Mouse (Mus musculus): ENCODE measurements around the gene Prim2. TPM values are rescaled to one million over a fixed set of nuclear protein-coding genes. Genes with fewer than 3 reads are reported as not detected.

The Prim2 gene
- 42.2 and 46.8 TPM in 2 replicates for polyA plus RNA-seq (2014; fragmentation: Nextera tagmentation; extraction: Ambion mirVana)

DNA sequence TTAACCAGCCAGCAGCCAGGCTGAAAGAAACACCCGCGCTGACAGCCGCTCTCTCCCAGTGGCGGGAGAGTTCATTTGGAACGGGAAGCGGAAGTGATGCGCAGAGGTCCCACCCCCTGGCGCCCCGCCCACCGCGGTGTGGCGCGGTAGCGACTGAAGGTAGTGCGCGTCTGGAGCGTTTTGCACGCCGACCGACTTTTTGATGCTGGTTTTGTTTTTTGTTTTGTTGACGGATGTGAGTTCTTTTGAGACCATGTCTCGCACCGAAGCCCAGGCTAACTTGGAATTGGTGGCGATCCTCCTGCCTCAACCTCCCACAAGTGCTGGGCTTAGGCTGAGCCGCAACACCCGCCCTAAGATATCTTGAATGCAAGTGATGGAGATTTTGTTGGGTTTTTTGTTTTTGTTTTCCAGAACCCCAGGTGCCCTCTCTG is at the start of gene Prim2:
Prim2 (minus strand) TSS at position 88 of the 434 bp plus-strand sequence.
- TF ChIP-seq CTCF (IDR thresholded peaks at IDR 0.05; ENCODE audit: low read depth) = no peak
- no peaks in the 10 kb centered on the region for H3K27me3 ChIP-seq (ENCODE audit: insufficient read depth, low read length)
- no peaks in the 10 kb centered on the region for H3K9me3 ChIP-seq (ENCODE audit: low read depth, low read length)
- H3K27ac ChIP-seq (ENCODE audit: low read depth) = peak within 1 kb of the TSS; percentile 68
- H3K4me3 ChIP-seq (ENCODE audit: low read depth, low read length) = peak within 1 kb of the TSS; percentile 58
- under 1% methylated on average over 26 of the region's 26 CpGs for WGBS
- peak within 1 kb of the TSS; percentile 64 for H3K9ac ChIP-seq
- ATAC-seq (ENCODE audit: insufficient read depth) (peak; percentile 90), DNase-seq (peak; percentile 95)
- 0 out of 2 replicates have a peak, but pooled peaks cover 3% of the 10 kb centered on the region for H3K4me1 ChIP-seq (ENCODE audit: insufficient read depth)
- peak within 1 kb of the TSS; percentile 70 for H3K4me2 ChIP-seq
- peaks cover 28% of the 10 kb centered on the region; the same call in 1 of the 2 replicates for H3K36me3 ChIP-seq (ENCODE audit: insufficient read depth)

GRCm38 (mm10) chr1:33717636-33718035 is 48.0 kb upstream of the Prim2 start:
- ATAC-seq (ENCODE audit: insufficient read depth) (no peak), DNase-seq (no peak)
- H3K36me3 ChIP-seq (ENCODE audit: insufficient read depth) = peaks cover 7% of the 10 kb centered on the region
- H3K27me3 ChIP-seq (ENCODE audit: insufficient read depth, low read length) = no peaks in the 10 kb centered on the region
- H3K4me3 ChIP-seq (ENCODE audit: low read depth, low read length) = no peak overlapping the region
- no peak for TF ChIP-seq CTCF (IDR thresholded peaks at IDR 0.05; ENCODE audit: low read depth)
- H3K4me1 ChIP-seq (ENCODE audit: insufficient read depth) = peaks cover 4% of the 10 kb centered on the region
- H3K9me3 ChIP-seq (ENCODE audit: low read depth, low read length) = no peaks in the 10 kb centered on the region
- H3K27ac ChIP-seq (ENCODE audit: low read depth) = no peak overlapping the region
- 86% methylated on average over 1 of the region's 1 CpGs for WGBS
- H3K4me2 ChIP-seq = no peak overlapping the region
- no peak overlapping the region for H3K9ac ChIP-seq

DNA sequence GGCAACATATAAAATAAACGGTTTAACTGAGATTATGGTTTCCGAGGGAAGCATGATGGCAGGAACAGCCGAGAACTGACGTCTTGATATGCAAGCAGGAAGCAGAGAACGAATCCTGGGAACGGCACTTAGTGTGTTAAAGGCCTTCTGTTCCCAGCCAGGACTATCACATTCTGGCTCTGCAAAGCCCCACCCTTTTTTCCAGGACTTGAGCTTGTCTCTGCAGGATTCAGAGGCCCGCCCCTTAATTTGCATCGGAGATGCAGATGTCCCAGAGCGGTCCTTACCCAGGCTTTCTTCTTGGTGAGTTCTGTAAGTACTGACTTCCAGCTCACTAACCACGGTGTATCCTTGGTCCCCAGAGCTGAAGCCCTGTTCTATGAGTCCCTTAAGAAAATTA is 45.2 kb upstream of the Prim2 start:
- no peaks in the 10 kb centered on the region for H3K4me1 ChIP-seq (ENCODE audit: insufficient read depth)
- H3K9me3 ChIP-seq (ENCODE audit: low read depth, low read length) = no peaks in the 10 kb centered on the region
- H3K27ac ChIP-seq (ENCODE audit: low read depth) = no peak overlapping the region
- no peak for ATAC-seq (ENCODE audit: insufficient read depth)
- no peak overlapping the region for H3K9ac ChIP-seq
- no peak overlapping the region for H3K4me2 ChIP-seq
- no peaks in the 10 kb centered on the region for H3K27me3 ChIP-seq (ENCODE audit: insufficient read depth, low read length)
- peak; percentile 64 for DNase-seq
- H3K36me3 ChIP-seq (ENCODE audit: insufficient read depth) = no peaks in the 10 kb centered on the region
- 3% methylated on average over 10 of the region's 10 CpGs for WGBS
- no peak for TF ChIP-seq CTCF (IDR thresholded peaks at IDR 0.05; ENCODE audit: low read depth)
- no peak overlapping the region for H3K4me3 ChIP-seq (ENCODE audit: low read depth, low read length)

- 85% methylated on average over 5 of the region's 5 CpGs for WGBS
- Histone ChIP-seq H3K27me3 (ENCODE audit: insufficient read depth, low read length) (no peaks in the 10 kb centered on the region), H3K4me2 (no peak overlapping the region), H3K9me3 (ENCODE audit: low read depth, low read length) (no peaks in the 10 kb centered on the region), H3K36me3 (ENCODE audit: insufficient read depth) (no peaks in the 10 kb centered on the region), H3K4me3 (ENCODE audit: low read depth, low read length) (no peak overlapping the region), H3K4me1 (ENCODE audit: insufficient read depth) (no peaks in the 10 kb centered on the region), H3K9ac (no peak overlapping the region), H3K27ac (ENCODE audit: low read depth) (no peak overlapping the region)
- DNase-seq (no peak), ATAC-seq (ENCODE audit: insufficient read depth) (no peak)
- TF ChIP-seq CTCF (IDR thresholded peaks at IDR 0.05; ENCODE audit: low read depth) = no peak
Measured at GRCm38 (mm10) chr1:33712026-33712425, 42.4 kb upstream of the Prim2 start.

DNA sequence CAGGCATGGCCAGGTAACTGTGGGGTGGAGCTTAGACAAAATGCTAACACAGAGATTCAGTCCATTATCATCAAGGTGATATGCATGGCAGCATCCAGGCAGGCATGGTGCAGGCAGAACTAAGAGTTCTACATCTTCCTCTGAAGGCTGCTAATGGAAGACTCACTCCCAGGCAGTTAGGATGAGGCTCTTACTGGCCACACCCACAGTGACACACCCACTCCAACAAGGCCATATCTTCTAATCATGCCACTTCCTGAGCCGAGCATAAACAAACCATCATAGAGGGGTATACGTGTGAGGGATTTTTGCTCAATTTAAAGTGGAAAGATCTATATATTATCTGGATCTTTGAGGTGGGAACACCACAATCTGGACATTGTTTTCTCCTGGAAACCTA is 40.0 kb upstream of the Prim2 start:
- ATAC-seq (ENCODE audit: insufficient read depth) = no peak
- TF ChIP-seq CTCF (IDR thresholded peaks at IDR 0.05; ENCODE audit: low read depth) = no peak
- no peak overlapping the region for H3K27ac ChIP-seq (ENCODE audit: low read depth)
- no peaks in the 10 kb centered on the region for H3K27me3 ChIP-seq (ENCODE audit: insufficient read depth, low read length)
- H3K4me2 ChIP-seq = no peak overlapping the region
- H3K36me3 ChIP-seq (ENCODE audit: insufficient read depth) = no peaks in the 10 kb centered on the region
- no peak overlapping the region for H3K9ac ChIP-seq
- H3K4me1 ChIP-seq (ENCODE audit: insufficient read depth) = no peaks in the 10 kb centered on the region
- H3K4me3 ChIP-seq (ENCODE audit: low read depth, low read length) = no peak overlapping the region
- no peaks in the 10 kb centered on the region for H3K9me3 ChIP-seq (ENCODE audit: low read depth, low read length)
- DNase-seq = no peak
- WGBS = 41% methylated on average over 2 of the region's 2 CpGs

DNA sequence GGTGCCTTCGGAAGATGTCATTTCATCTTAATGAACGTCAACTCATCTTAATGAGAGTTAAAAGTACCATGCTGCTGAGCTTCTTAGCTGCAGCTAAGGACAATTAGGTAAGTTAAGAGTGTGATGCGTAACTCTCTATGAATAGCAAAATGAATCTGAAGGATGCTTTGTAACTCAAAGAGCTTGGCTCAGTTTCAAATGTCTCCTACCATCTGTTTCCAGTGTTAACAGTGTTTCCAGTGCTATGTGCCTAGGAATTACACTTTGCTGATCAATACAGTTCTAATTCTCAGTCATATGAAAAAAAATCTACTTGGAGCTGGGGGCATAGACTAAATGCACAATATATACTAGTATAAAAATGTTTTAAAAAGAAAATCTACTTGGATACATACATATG is 31.6 kb upstream of the Prim2 start:
- no peak for TF ChIP-seq CTCF (IDR thresholded peaks at IDR 0.05; ENCODE audit: low read depth)
- no peaks in the 10 kb centered on the region for H3K4me1 ChIP-seq (ENCODE audit: insufficient read depth)
- DNase-seq (no peak), ATAC-seq (ENCODE audit: insufficient read depth) (no peak)
- no peak overlapping the region for H3K4me3 ChIP-seq (ENCODE audit: low read depth, low read length)
- no peak overlapping the region for H3K27ac ChIP-seq (ENCODE audit: low read depth)
- H3K36me3 ChIP-seq (ENCODE audit: insufficient read depth) = no peaks in the 10 kb centered on the region
- H3K9me3 ChIP-seq (ENCODE audit: low read depth, low read length) = no peaks in the 10 kb centered on the region
- no peaks in the 10 kb centered on the region for H3K27me3 ChIP-seq (ENCODE audit: insufficient read depth, low read length)
- 86% methylated on average over 3 of the region's 3 CpGs for WGBS
- H3K4me2 ChIP-seq = no peak overlapping the region
- no peak overlapping the region for H3K9ac ChIP-seq

GRCm38 (mm10) chr1:33696016-33696415 is 26.4 kb upstream of the Prim2 start:
- DNase-seq (no peak), ATAC-seq (ENCODE audit: insufficient read depth) (no peak)
- no peak overlapping the region for H3K27ac ChIP-seq (ENCODE audit: low read depth)
- no peak overlapping the region for H3K4me3 ChIP-seq (ENCODE audit: low read depth, low read length)
- no peaks in the 10 kb centered on the region for H3K36me3 ChIP-seq (ENCODE audit: insufficient read depth)
- TF ChIP-seq CTCF (IDR thresholded peaks at IDR 0.05; ENCODE audit: low read depth) = no peak
- H3K9ac ChIP-seq = no peak overlapping the region
- 74% methylated on average over 2 of the region's 2 CpGs for WGBS
- H3K4me2 ChIP-seq = no peak overlapping the region
- no peaks in the 10 kb centered on the region for H3K9me3 ChIP-seq (ENCODE audit: low read depth, low read length)
- no peaks in the 10 kb centered on the region for H3K4me1 ChIP-seq (ENCODE audit: insufficient read depth)
- H3K27me3 ChIP-seq (ENCODE audit: insufficient read depth, low read length) = no peaks in the 10 kb centered on the region

DNA sequence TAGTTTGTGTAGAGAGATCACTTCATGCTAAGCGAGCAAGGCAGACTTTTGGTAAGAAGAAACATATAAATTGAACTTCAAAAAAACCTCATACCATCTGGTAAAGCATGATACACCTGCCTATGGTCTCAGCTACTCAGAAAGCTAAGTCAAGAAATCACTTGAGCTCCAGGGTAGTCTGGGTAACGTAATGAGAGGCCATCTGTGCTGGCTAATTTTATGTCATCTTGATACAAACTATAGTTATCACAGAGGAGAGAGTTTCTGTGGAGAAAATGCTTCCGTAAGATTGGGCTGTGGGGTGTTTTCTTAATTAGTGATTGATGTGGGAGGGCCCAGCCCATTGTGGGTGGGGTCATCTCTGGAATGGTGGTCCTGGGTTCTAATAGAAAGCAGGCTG is 24.3 kb upstream of the Prim2 start:
- no peaks in the 10 kb centered on the region for H3K4me1 ChIP-seq (ENCODE audit: insufficient read depth)
- H3K9ac ChIP-seq = no peak overlapping the region
- no peak overlapping the region for H3K27ac ChIP-seq (ENCODE audit: low read depth)
- H3K36me3 ChIP-seq (ENCODE audit: insufficient read depth) = no peaks in the 10 kb centered on the region
- DNase-seq (no peak), ATAC-seq (ENCODE audit: insufficient read depth) (no peak)
- TF ChIP-seq CTCF (IDR thresholded peaks at IDR 0.05; ENCODE audit: low read depth) = no peak
- no peak overlapping the region for H3K4me2 ChIP-seq
- WGBS = 75% methylated on average over 3 of the region's 3 CpGs
- H3K4me3 ChIP-seq (ENCODE audit: low read depth, low read length) = no peak overlapping the region
- no peaks in the 10 kb centered on the region for H3K27me3 ChIP-seq (ENCODE audit: insufficient read depth, low read length)
- H3K9me3 ChIP-seq (ENCODE audit: low read depth, low read length) = no peaks in the 10 kb centered on the region

Measured in lung, embryonic 14.5 days (tissue).